In the genomic region with DNA sequence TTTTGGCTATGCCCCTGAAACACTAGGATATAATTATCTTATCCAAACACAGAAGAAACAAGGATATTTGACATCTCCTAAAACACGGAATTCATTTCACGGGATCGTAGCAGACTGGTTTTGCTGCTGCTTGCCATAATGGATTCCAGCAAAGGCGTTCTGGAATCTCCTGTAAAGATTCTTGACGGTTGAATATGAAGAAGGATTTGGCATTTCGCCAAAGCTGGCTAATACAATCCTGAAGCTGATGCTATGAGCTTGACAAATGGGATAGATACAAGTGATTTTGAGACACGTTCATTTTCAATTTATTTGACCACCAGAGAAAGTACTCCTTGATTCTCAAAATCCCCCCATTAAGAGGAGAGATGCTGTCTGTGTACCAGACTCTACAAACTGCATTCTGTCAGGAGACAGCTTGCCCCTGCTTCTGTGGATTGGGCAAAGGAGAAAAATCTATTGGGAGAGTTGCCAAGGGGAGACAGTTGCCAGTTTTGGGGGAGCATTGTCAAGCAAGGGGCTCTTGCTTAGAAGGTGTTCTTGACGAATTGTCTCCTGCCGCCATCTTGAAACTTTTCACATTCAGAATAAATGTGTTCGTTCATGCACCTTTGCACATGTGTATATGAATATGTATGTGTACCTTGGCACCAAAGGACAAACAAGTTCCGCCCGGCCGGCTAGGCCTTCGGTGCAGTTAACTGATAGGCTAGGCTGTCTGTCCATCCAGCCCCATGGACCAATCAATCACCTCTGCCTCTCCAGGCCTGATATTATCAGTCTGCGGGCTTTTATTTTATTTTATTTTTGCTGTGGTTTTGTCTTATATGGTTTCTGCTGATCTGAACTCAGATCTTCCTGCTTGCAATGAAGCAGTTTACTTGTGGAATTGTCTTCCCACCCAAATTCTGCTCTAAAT, we compare ENCODE assay signal across 24 mouse cellular contexts.
A peak's percentile ranks its signal among the peaks of the same experiment; 100 is the strongest.
DNase-seq lines count a peak whose midpoint lies in the region; ATAC-seq and TF ChIP-seq lines count a peak whose summit lies in the region.
"Had no signal": no experiment of that assay in that cellular context is flagged by ENCODE, and none has a peak within 500 bp of the region (broad histone marks: within the 10 kb centered on the region; RNA-seq: fewer than 3 reads in every experiment).

No protein-coding gene starts in this region.

- H3K9ac ChIP-seq in hindbrain, postnatal 0 days (replicated peaks; ENCODE audit: low read length), result no peak overlapping the region
- no peak overlapping the region for H3K9ac ChIP-seq in hindbrain, embryonic 13.5 days
- H3K9ac ChIP-seq in midbrain, postnatal 0 days (replicated peaks; ENCODE audit: low read length, poor library complexity, severe bottlenecking), result no peak overlapping the region
- no peak overlapping the region for H3K9ac ChIP-seq in midbrain, embryonic 13.5 days (replicated peaks)
- H3K9ac ChIP-seq: forebrain, embryonic 13.5 days; heart, embryonic 13.5 days; kidney, embryonic 15.5 days; limb, embryonic 15.5 days; liver, embryonic 14.5 days had no signal

- 71% methylated on average over 15 of the region's 15 CpGs for WGBS in hindbrain, postnatal 0 days
- 83% methylated on average over 15 of the region's 15 CpGs for WGBS in hindbrain, embryonic 13.5 days
- WGBS in midbrain, postnatal 0 days, result 78% methylated on average over 15 of the region's 15 CpGs
- WGBS in midbrain, embryonic 13.5 days, result 86% methylated on average over 15 of the region's 15 CpGs

- no peak for TF ChIP-seq CTCF in hindbrain, postnatal 0 days (IDR thresholded peaks at IDR 0.05; ENCODE audit: low read depth)
- no peak for TF ChIP-seq CTCF in midbrain, postnatal 0 days (IDR thresholded peaks at IDR 0.05)

- H3K9me3 ChIP-seq in hindbrain, postnatal 0 days (ENCODE audit: low read length), result no peaks in the 10 kb centered on the region
- no peaks in the 10 kb centered on the region for H3K9me3 ChIP-seq in hindbrain, embryonic 13.5 days
- H3K9me3 ChIP-seq in midbrain, postnatal 0 days (ENCODE audit: low read length), result no peaks in the 10 kb centered on the region
- H3K9me3 ChIP-seq in midbrain, embryonic 13.5 days, result no peaks in the 10 kb centered on the region
- H3K9me3 ChIP-seq: forebrain, embryonic 13.5 days; heart, embryonic 13.5 days; kidney, embryonic 15.5 days; limb, embryonic 15.5 days; midbrain, embryonic 10.5 days had no signal

- no peak for ATAC-seq in hindbrain, postnatal 0 days
- no peak for ATAC-seq in hindbrain, embryonic 13.5 days (ENCODE audit: low FRiP score)
- ATAC-seq in midbrain, postnatal 0 days (ENCODE audit: low FRiP score), result no peak
- ATAC-seq in midbrain, embryonic 13.5 days, result no peak
- ATAC-seq: forebrain, embryonic 13.5 days had no signal

- DNase-seq in cerebellum, postnatal 10 days, result peak; percentile 77 to 78
- no peak for DNase-seq in cerebellum, adult 11-12 months
- peak; percentile 32 for DNase-seq in hindbrain, postnatal 0 days (ENCODE audit: low spot score)
- peak; percentile 25 for DNase-seq in midbrain, postnatal 0 days (ENCODE audit: low spot score)
- no peak for DNase-seq in embryo, embryonic 10.5 days (ENCODE audit: low spot score)
- DNase-seq: adrenal gland, adult 2 months; gastrocnemius, postnatal 14 days; heart, adult 18-20 months; heart, postnatal 14 days; kidney, adult 11 months; kidney, postnatal 36 days; layer of hippocampus, postnatal 36 days; right cerebral cortex, postnatal 14 days; thymus, postnatal 25 days had no signal

- H3K4me3 ChIP-seq in hindbrain, postnatal 0 days (ENCODE audit: low read length), result no peak overlapping the region
- H3K4me3 ChIP-seq in hindbrain, embryonic 13.5 days, result no peak overlapping the region
- H3K4me3 ChIP-seq in midbrain, postnatal 0 days (ENCODE audit: low read depth, low read length), result no peak overlapping the region
- no peak overlapping the region for H3K4me3 ChIP-seq in midbrain, embryonic 13.5 days (replicated peaks)
- H3K4me3 ChIP-seq: erythroblast, embryonic 14.5 days; forebrain, embryonic 13.5 days; heart, embryonic 13.5 days; kidney, embryonic 15.5 days; limb, embryonic 15.5 days; midbrain, embryonic 10.5 days had no signal

- H3K4me2 ChIP-seq in hindbrain, postnatal 0 days (ENCODE audit: low read depth, low read length), result no peak overlapping the region
- no peak overlapping the region for H3K4me2 ChIP-seq in hindbrain, embryonic 13.5 days
- no peak overlapping the region for H3K4me2 ChIP-seq in midbrain, postnatal 0 days (ENCODE audit: low read depth, low read length, poor library complexity, severe bottlenecking)
- H3K4me2 ChIP-seq in midbrain, embryonic 13.5 days (replicated peaks), result no peak overlapping the region
- H3K4me2 ChIP-seq: forebrain, embryonic 13.5 days; heart, embryonic 13.5 days; kidney, embryonic 15.5 days; limb, embryonic 15.5 days had no signal

- no peaks in the 10 kb centered on the region for H3K4me1 ChIP-seq in hindbrain, postnatal 0 days (ENCODE audit: insufficient read depth, low read length)
- peaks cover 6% of the 10 kb centered on the region; the same call in 1 of the 2 replicates for H3K4me1 ChIP-seq in hindbrain, embryonic 13.5 days (replicated peaks)
- H3K4me1 ChIP-seq in midbrain, postnatal 0 days (ENCODE audit: insufficient read depth, low read length), result no peaks in the 10 kb centered on the region
- H3K4me1 ChIP-seq in midbrain, embryonic 13.5 days (replicated peaks), result peaks cover 9% of the 10 kb centered on the region; the same call in 1 of the 2 replicates
- H3K4me1 ChIP-seq: forebrain, embryonic 13.5 days had no signal

- H3K27me3 ChIP-seq in hindbrain, postnatal 0 days (ENCODE audit: insufficient read depth, low read length), result no peaks in the 10 kb centered on the region
- no peaks in the 10 kb centered on the region for H3K27me3 ChIP-seq in hindbrain, embryonic 13.5 days
- H3K27me3 ChIP-seq in midbrain, postnatal 0 days (ENCODE audit: insufficient read depth, low read length), result no peaks in the 10 kb centered on the region
- no peaks in the 10 kb centered on the region for H3K27me3 ChIP-seq in midbrain, embryonic 13.5 days
- H3K27me3 ChIP-seq: forebrain, embryonic 13.5 days; heart, embryonic 13.5 days; kidney, embryonic 15.5 days; limb, embryonic 15.5 days had no signal

- H3K36me3 ChIP-seq in hindbrain, postnatal 0 days (ENCODE audit: insufficient read depth, low read length), result no peaks in the 10 kb centered on the region
- H3K36me3 ChIP-seq in hindbrain, embryonic 13.5 days, result no peaks in the 10 kb centered on the region
- H3K36me3 ChIP-seq in midbrain, postnatal 0 days (ENCODE audit: insufficient read depth, low read length), result no peaks in the 10 kb centered on the region
- H3K36me3 ChIP-seq in midbrain, embryonic 13.5 days, result no peaks in the 10 kb centered on the region
- H3K36me3 ChIP-seq: midbrain, embryonic 10.5 days had no signal

- H3K27ac ChIP-seq in hindbrain, postnatal 0 days, result no peak overlapping the region
- H3K27ac ChIP-seq in hindbrain, embryonic 13.5 days, result no peak overlapping the region
- no peak overlapping the region for H3K27ac ChIP-seq in midbrain, postnatal 0 days (ENCODE audit: low read depth, low read length)
- no peak overlapping the region for H3K27ac ChIP-seq in midbrain, embryonic 13.5 days
- H3K27ac ChIP-seq: forebrain, embryonic 13.5 days; heart, embryonic 13.5 days; kidney, embryonic 15.5 days; limb, embryonic 15.5 days; liver, embryonic 14.5 days; midbrain, embryonic 10.5 days; stomach, postnatal 0 days had no signal

Comparison
In these comparisons a context has a peak if more than half of its experiments do, and no peak if none do; other contexts are left out.
1. DNase-seq: peak in cerebellum, postnatal 10 days (2 of 2), hindbrain, postnatal 0 days (single experiment) and midbrain, postnatal 0 days (single experiment); none in cerebellum, adult 11-12 months (single experiment) and embryo, embryonic 10.5 days (single experiment).